Mouse (Mus musculus): ENCODE measurements around the gene Sytl3. TPM values are rescaled to one million over a fixed set of nuclear protein-coding genes. Genes with fewer than 3 reads are reported as not detected.
"Not testable (repeated sequence)": the region's sequence is repeated elsewhere in the genome, so short reads cannot be mapped to it uniquely, and the experiment has no call there.

Gene Sytl3
- polyA plus RNA-seq, 1 experiment from 2014 or later = 0.28 TPM

GRCm38 (mm10) chr17:6681721-6682120, 22.8 kb downstream of the Sytl3 start:
- not testable (repeated sequence) for H3K36me3 ChIP-seq (ENCODE audit: control insufficient read depth, insufficient read depth); H3K4me3 ChIP-seq (ENCODE audit: low read depth, low read length); H3K9ac ChIP-seq (ENCODE audit: low read depth, low read length); H3K27ac ChIP-seq (ENCODE audit: low read length); ATAC-seq (ENCODE audit: low read depth); H3K4me2 ChIP-seq (ENCODE audit: low read depth, low read length); H3K9me3 ChIP-seq (replicated peaks; ENCODE audit: control insufficient read depth, low read length); H3K4me1 ChIP-seq (ENCODE audit: control insufficient read depth, low read depth, low read length); H3K27me3 ChIP-seq (ENCODE audit: control insufficient read depth, insufficient read depth, low read depth, low read length)
- 61% methylated on average over 4 of the region's 4 CpGs for WGBS (ENCODE audit: insufficient replicate concordance)

DNA sequence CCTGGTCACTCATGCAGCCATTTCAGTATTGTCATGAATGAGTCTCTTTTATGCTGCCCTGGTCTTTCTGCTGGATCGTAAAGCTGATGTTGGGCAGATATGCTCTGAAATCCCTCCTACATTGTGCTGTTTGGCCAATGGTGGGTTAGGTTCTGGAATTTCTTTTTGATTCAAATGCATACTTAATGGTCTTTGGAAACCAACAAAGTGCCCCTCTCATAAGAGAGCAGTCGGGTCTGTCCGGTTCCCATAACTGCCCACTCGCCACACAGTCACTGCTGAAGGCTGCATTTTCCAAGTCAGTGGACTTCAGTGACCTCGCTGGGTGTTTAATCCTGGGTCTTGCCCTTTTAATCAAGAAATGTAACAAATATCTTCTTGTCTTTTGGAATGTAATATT, 24.8 kb downstream of the Sytl3 start:
- no CpG with 5 or more reads among the region's 5 CpGs for WGBS (ENCODE audit: insufficient replicate concordance)
- H3K4me3 ChIP-seq (ENCODE audit: low read depth, low read length); H3K9me3 ChIP-seq (replicated peaks; ENCODE audit: control insufficient read depth, low read length); H3K27ac ChIP-seq (ENCODE audit: low read length); H3K4me2 ChIP-seq (ENCODE audit: low read depth, low read length); H3K4me1 ChIP-seq (ENCODE audit: control insufficient read depth, low read depth, low read length); H3K36me3 ChIP-seq (ENCODE audit: control insufficient read depth, insufficient read depth); H3K9ac ChIP-seq (ENCODE audit: low read depth, low read length); ATAC-seq (ENCODE audit: low read depth); H3K27me3 ChIP-seq (ENCODE audit: control insufficient read depth, insufficient read depth, low read depth, low read length): not testable (repeated sequence)

DNA sequence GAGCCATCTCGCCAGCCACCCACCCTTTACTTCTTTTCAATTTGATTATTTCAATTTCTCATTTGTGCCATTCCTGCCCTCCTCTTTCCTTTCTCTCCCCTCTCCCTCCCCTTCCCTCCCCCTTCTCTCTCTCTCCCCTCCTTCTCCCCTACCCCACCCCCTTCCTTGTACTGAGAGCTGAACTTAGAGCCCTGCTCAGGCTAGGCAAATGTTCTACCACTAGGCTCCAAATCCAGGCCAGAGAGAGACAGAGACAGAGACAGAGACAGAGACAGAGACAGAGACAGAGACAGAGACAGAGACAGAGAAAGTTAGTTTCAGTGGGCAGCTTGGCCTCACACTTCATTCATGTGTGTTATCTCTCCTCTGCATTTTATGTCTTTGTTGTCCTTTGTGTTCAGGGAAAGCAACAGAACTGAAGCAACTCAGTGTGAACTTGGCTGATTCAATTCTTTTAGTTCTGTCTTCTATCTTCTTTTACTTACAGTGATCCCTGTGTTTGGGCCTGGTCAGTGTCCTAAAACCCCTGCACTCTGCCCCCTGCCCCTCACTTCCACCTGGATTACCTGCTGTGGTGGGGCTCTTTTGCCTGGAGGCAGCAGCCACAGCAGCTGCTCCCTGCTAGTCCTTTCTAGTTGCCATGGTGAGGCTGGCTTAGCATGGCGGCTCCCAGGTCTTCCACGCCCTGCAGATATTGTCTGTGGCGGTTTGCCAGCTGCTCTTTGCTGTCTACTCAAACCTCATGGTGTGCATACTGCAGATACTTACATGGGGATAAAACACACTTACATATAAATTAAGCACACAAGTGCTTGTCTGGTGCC, 25.8 kb downstream of the Sytl3 start:
- H3K4me1 ChIP-seq (ENCODE audit: control insufficient read depth, low read depth, low read length); H3K4me2 ChIP-seq (ENCODE audit: low read depth, low read length); H3K27ac ChIP-seq (ENCODE audit: low read length); ATAC-seq (ENCODE audit: low read depth); H3K9me3 ChIP-seq (replicated peaks; ENCODE audit: control insufficient read depth, low read length); H3K27me3 ChIP-seq (ENCODE audit: control insufficient read depth, insufficient read depth, low read depth, low read length); H3K9ac ChIP-seq (ENCODE audit: low read depth, low read length); H3K36me3 ChIP-seq (ENCODE audit: control insufficient read depth, insufficient read depth); H3K4me3 ChIP-seq (ENCODE audit: low read depth, low read length): not testable (repeated sequence)
- no CpG with 5 or more reads among the region's 4 CpGs for WGBS (ENCODE audit: insufficient replicate concordance)

GRCm38 (mm10) chr17:6685288-6685818, 26.5 kb downstream of the Sytl3 start:
- H3K4me3 ChIP-seq (ENCODE audit: low read depth, low read length); H3K9me3 ChIP-seq (replicated peaks; ENCODE audit: control insufficient read depth, low read length); H3K27ac ChIP-seq (ENCODE audit: low read length); H3K9ac ChIP-seq (ENCODE audit: low read depth, low read length); H3K27me3 ChIP-seq (ENCODE audit: control insufficient read depth, insufficient read depth, low read depth, low read length); H3K4me1 ChIP-seq (ENCODE audit: control insufficient read depth, low read depth, low read length); H3K4me2 ChIP-seq (ENCODE audit: low read depth, low read length); H3K36me3 ChIP-seq (ENCODE audit: control insufficient read depth, insufficient read depth); ATAC-seq (ENCODE audit: low read depth): not testable (repeated sequence)
- 88% methylated on average over 2 of the region's 8 CpGs for WGBS (ENCODE audit: insufficient replicate concordance)

GRCm38 (mm10) chr17:6686299-6686971, 27.5 kb downstream of the Sytl3 start:
- not testable (repeated sequence) for H3K36me3 ChIP-seq (ENCODE audit: control insufficient read depth, insufficient read depth); H3K27ac ChIP-seq (ENCODE audit: low read length); ATAC-seq (ENCODE audit: low read depth); H3K4me3 ChIP-seq (ENCODE audit: low read depth, low read length); H3K9me3 ChIP-seq (replicated peaks; ENCODE audit: control insufficient read depth, low read length); H3K4me1 ChIP-seq (ENCODE audit: control insufficient read depth, low read depth, low read length); H3K9ac ChIP-seq (ENCODE audit: low read depth, low read length); H3K4me2 ChIP-seq (ENCODE audit: low read depth, low read length); H3K27me3 ChIP-seq (ENCODE audit: control insufficient read depth, insufficient read depth, low read depth, low read length)
- 84% methylated on average over 2 of the region's 4 CpGs for WGBS (ENCODE audit: insufficient replicate concordance)

- H3K36me3 ChIP-seq (ENCODE audit: control insufficient read depth, insufficient read depth) = not testable (repeated sequence)
Measured at GRCm38 (mm10) chr17:6689344-6689743, 30.5 kb downstream of the Sytl3 start.

GRCm38 (mm10) chr17:6691596-6691995, 32.7 kb downstream of the Sytl3 start:
- not testable (repeated sequence) for H3K4me2 ChIP-seq (ENCODE audit: low read depth, low read length); H3K36me3 ChIP-seq (ENCODE audit: control insufficient read depth, insufficient read depth); H3K4me3 ChIP-seq (ENCODE audit: low read depth, low read length); H3K9ac ChIP-seq (ENCODE audit: low read depth, low read length); H3K27ac ChIP-seq (ENCODE audit: low read length); H3K4me1 ChIP-seq (ENCODE audit: control insufficient read depth, low read depth, low read length); H3K9me3 ChIP-seq (replicated peaks; ENCODE audit: control insufficient read depth, low read length); H3K27me3 ChIP-seq (ENCODE audit: control insufficient read depth, insufficient read depth, low read depth, low read length); ATAC-seq (ENCODE audit: low read depth)
- WGBS (ENCODE audit: insufficient replicate concordance) = 8% methylated on average over 2 of the region's 2 CpGs

More at GRCm38 (mm10) chr17:6689344-6689743, 30.5 kb downstream of the Sytl3 start:
- WGBS (ENCODE audit: insufficient replicate concordance) = 81% methylated on average over 3 of the region's 4 CpGs
- ATAC-seq (ENCODE audit: low read depth); H3K4me1 ChIP-seq (ENCODE audit: control insufficient read depth, low read depth, low read length); H3K27ac ChIP-seq (ENCODE audit: low read length); H3K4me3 ChIP-seq (ENCODE audit: low read depth, low read length); H3K9me3 ChIP-seq (replicated peaks; ENCODE audit: control insufficient read depth, low read length); H3K9ac ChIP-seq (ENCODE audit: low read depth, low read length); H3K4me2 ChIP-seq (ENCODE audit: low read depth, low read length); H3K27me3 ChIP-seq (ENCODE audit: control insufficient read depth, insufficient read depth, low read depth, low read length): not testable (repeated sequence)

- WGBS (ENCODE audit: insufficient replicate concordance) = 37% methylated on average over 9 of the region's 9 CpGs
- H3K36me3 ChIP-seq (ENCODE audit: control insufficient read depth, insufficient read depth); ATAC-seq (ENCODE audit: low read depth); H3K27me3 ChIP-seq (ENCODE audit: control insufficient read depth, insufficient read depth, low read depth, low read length); H3K9me3 ChIP-seq (replicated peaks; ENCODE audit: control insufficient read depth, low read length); H3K9ac ChIP-seq (ENCODE audit: low read depth, low read length); H3K4me1 ChIP-seq (ENCODE audit: control insufficient read depth, low read depth, low read length); H3K4me2 ChIP-seq (ENCODE audit: low read depth, low read length); H3K27ac ChIP-seq (ENCODE audit: low read length); H3K4me3 ChIP-seq (ENCODE audit: low read depth, low read length): not testable (repeated sequence)
Measured at GRCm38 (mm10) chr17:6695712-6696111, 36.8 kb downstream of the Sytl3 start.

GRCm38 (mm10) chr17:6696521-6696920, 37.6 kb downstream of the Sytl3 start:
- H3K4me1 ChIP-seq (ENCODE audit: control insufficient read depth, low read depth, low read length); H3K36me3 ChIP-seq (ENCODE audit: control insufficient read depth, insufficient read depth); H3K27ac ChIP-seq (ENCODE audit: low read length); H3K9me3 ChIP-seq (replicated peaks; ENCODE audit: control insufficient read depth, low read length); ATAC-seq (ENCODE audit: low read depth); H3K27me3 ChIP-seq (ENCODE audit: control insufficient read depth, insufficient read depth, low read depth, low read length); H3K4me2 ChIP-seq (ENCODE audit: low read depth, low read length); H3K9ac ChIP-seq (ENCODE audit: low read depth, low read length); H3K4me3 ChIP-seq (ENCODE audit: low read depth, low read length): not testable (repeated sequence)
- 48% methylated on average over 8 of the region's 8 CpGs for WGBS (ENCODE audit: insufficient replicate concordance)
